In genomic region chr8:94389531-94389930, GRCm38 (mm10) we compare ENCODE assay signal across 1 mouse cellular context.
TF ChIP-seq lines count a peak whose summit lies in the region.

No protein-coding gene starts in this region.

TF ChIP-seq in CH12.LX, 34 proteins besides CTCF, POLR2A, EP300 and RAD21 (continued from another document):
- TF ChIP-seq CHD1 (IDR thresholded peaks at IDR 0.05; ENCODE audit: low read depth, low read length) = no peak; the same call in 1 of the 2 replicates
- TF ChIP-seq JUND (conservative IDR thresholded peaks at IDR 0.05; ENCODE audit: low read depth, low read length) = no peak
- TF ChIP-seq MXI1 (IDR thresholded peaks at IDR 0.05; ENCODE audit: low read depth, low read length) = peak; percentile 36; the same call in 1 of the 2 replicates
- no peak for TF ChIP-seq MAFK (IDR thresholded peaks at IDR 0.05; ENCODE audit: insufficient replicate concordance, low read length)
- TF ChIP-seq PAX5 (IDR thresholded peaks at IDR 0.05; ENCODE audit: low read length) = no peak
- no peak for TF ChIP-seq SMC3 (IDR thresholded peaks at IDR 0.05; ENCODE audit: low read depth, low read length)
- TF ChIP-seq MYC (IDR thresholded peaks at IDR 0.05; ENCODE audit: low read depth, low read length) = no peak
TF ChIP-seq in CH12.LX: peak in this region for 2.
